Mouse (Mus musculus): ENCODE results near the gene Slc47a1.
"Not testable (repeated sequence)": the region's sequence is repeated elsewhere in the genome, so short reads cannot be mapped to it uniquely, and the experiment has no call there.

Gene Slc47a1

GRCm38 (mm10) chr11:61377881-61378613, at the start of gene Slc47a1:
TSS of gene Slc47a1 (minus strand) at chr11:61378345.
- peak; percentile 86 to 87 for DNase-seq

- DNase-seq = no peak
Observed at GRCm38 (mm10) chr11:61419253-61419652, 41.1 kb upstream of the Slc47a1 start.

GRCm38 (mm10) chr11:61417945-61418551, 39.9 kb upstream of the Slc47a1 start:
- DNase-seq = peak; percentile 88 to 90

GRCm38 (mm10) chr11:61416540-61416939, 38.4 kb upstream of the Slc47a1 start:
- peak; percentile 15 to 55 for DNase-seq

GRCm38 (mm10) chr11:61415444-61415843, 37.3 kb upstream of the Slc47a1 start:
- DNase-seq = no peak

GRCm38 (mm10) chr11:61414560-61414959, 36.4 kb upstream of the Slc47a1 start:
- no peak for DNase-seq

- no peak for DNase-seq
Observed at GRCm38 (mm10) chr11:61413411-61413810, 35.3 kb upstream of the Slc47a1 start.

GRCm38 (mm10) chr11:61411809-61412208, 33.7 kb upstream of the Slc47a1 start:
- no peak for DNase-seq

GRCm38 (mm10) chr11:61411221-61411620, 33.1 kb upstream of the Slc47a1 start:
- DNase-seq = no peak

- DNase-seq = peak; percentile 87 to 94
Observed at GRCm38 (mm10) chr11:61410129-61410528, 32.0 kb upstream of the Slc47a1 start.

- DNase-seq = peak; percentile 27 to 47
Observed at GRCm38 (mm10) chr11:61409051-61409450, 30.9 kb upstream of the Slc47a1 start.

GRCm38 (mm10) chr11:61408184-61409027, 30.3 kb upstream of the Slc47a1 start:
- DNase-seq = peak; percentile 72 to 86

GRCm38 (mm10) chr11:61407638-61408183, 29.6 kb upstream of the Slc47a1 start:
- DNase-seq = peak; percentile 89 to 91

GRCm38 (mm10) chr11:61401794-61402193, 23.6 kb upstream of the Slc47a1 start:
- no peak for DNase-seq

GRCm38 (mm10) chr11:61400681-61401346, 22.7 kb upstream of the Slc47a1 start:
- DNase-seq = no peak

GRCm38 (mm10) chr11:61397423-61398043, 19.4 kb upstream of the Slc47a1 start:
- not testable (repeated sequence) for DNase-seq

GRCm38 (mm10) chr11:61388936-61389335, 10.8 kb upstream of the Slc47a1 start:
- DNase-seq = no peak

- DNase-seq = peak; percentile 49 to 83
Observed at GRCm38 (mm10) chr11:61388012-61388411, 9.9 kb upstream of the Slc47a1 start.

GRCm38 (mm10) chr11:61387233-61387632, 9.1 kb upstream of the Slc47a1 start:
- DNase-seq = no peak

- no peak for DNase-seq
Observed at GRCm38 (mm10) chr11:61385725-61386124, 7.6 kb upstream of the Slc47a1 start.

- DNase-seq = no peak
Observed at GRCm38 (mm10) chr11:61381272-61381671, 3.1 kb upstream of the Slc47a1 start.

GRCm38 (mm10) chr11:61378651-61379050, 506 bp upstream of the Slc47a1 start:
- peak in 1 of 2 experiments; percentile 72 for DNase-seq

All from kidney, postnatal 36 days (tissue).